Mouse (Mus musculus): ENCODE measurements around the gene Zfp503.

Gene Zfp503

GRCm38 (mm10) chr14:21967375-21968010 is 21.9 kb downstream of the Zfp503 start:
- DNase-seq, result no peak

- no peak for DNase-seq
These were observed 23.1 kb downstream of the Zfp503 start for GRCm38 (mm10) chr14:21966276-21966675.

DNA sequence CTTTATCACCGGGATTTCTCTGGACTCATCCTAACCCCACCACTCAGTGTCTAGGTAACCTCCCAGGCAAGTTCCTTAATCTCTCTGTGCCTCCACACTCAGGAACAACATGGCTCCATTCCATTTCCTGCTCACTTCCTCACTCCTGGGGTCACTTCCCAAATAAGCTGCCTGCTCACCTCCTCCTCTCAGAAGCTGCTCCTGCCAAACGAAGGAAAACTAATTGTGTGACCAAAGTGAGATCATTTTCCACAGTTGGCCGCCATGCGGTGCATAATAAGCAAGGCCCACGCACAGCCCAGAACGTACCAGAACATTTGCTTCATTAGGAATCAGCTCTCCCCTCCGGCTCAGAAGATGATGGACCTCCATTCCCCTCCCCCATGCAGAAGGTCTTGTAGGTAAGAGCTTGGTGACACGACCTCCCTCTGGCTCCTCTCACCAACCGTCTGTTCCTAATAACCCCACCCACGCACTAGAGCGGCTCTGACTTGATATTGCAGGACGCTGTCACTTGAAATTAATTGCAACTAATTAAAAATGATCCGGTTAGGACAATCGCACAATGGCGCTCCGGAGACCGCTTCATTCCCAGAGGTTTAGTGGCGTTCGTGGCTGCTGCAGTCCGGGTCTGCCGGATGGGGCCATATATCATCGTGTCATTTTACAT is 26.9 kb downstream of the Zfp503 start:
- no peak for DNase-seq

- no peak for DNase-seq
These were observed 30.2 kb downstream of the Zfp503 start for GRCm38 (mm10) chr14:21959243-21959642.

GRCm38 (mm10) chr14:21958643-21959042 is 30.8 kb downstream of the Zfp503 start:
- DNase-seq, result no peak

- DNase-seq, result no peak
These were observed 36.9 kb downstream of the Zfp503 start for GRCm38 (mm10) chr14:21952541-21952940.

- DNase-seq, result no peak
These were observed 37.4 kb downstream of the Zfp503 start for GRCm38 (mm10) chr14:21951896-21952523.

DNA sequence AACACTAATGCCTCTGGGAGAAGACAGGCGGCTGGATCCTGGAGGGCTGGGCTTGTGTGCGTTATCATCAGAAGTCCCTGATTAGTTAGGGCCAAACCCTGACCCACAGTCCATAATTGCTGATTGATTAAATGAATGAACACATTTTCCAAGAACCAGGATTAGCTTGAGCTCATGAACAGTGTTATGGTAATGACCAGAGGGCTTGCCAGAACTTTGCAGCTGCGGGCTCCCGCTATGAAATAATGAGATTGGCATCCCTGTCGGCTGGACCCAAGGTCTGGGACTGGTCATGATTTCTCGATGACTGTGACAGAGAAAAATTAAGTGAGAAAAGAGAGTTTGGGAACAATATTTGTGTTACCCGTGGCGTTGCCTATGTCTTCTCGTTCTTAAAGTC is 44.5 kb downstream of the Zfp503 start:
- DNase-seq, result no peak

DNA sequence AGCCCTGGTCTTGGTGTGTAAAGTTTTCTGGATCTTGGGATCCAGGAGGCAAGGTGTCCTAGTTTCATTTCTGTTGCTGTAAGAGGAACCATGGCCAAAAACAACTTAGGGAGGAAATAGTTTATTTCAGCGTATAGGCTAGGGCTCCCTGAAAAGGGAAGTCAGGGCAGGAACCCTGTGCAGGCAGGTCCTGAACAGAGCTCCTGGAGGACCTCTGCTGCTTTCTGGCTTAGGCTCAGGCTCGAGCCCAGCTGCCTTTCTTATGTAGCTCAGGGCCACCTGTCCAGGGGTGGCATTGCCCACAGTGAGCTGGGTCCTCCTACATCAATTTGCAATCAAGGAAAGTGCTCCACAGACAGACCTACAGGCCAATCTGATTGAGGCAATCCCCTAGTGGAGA is 47.8 kb downstream of the Zfp503 start:
- no peak for DNase-seq

GRCm38 (mm10) chr14:21937116-21937515 is 52.3 kb downstream of the Zfp503 start:
- DNase-seq, result no peak

DNA sequence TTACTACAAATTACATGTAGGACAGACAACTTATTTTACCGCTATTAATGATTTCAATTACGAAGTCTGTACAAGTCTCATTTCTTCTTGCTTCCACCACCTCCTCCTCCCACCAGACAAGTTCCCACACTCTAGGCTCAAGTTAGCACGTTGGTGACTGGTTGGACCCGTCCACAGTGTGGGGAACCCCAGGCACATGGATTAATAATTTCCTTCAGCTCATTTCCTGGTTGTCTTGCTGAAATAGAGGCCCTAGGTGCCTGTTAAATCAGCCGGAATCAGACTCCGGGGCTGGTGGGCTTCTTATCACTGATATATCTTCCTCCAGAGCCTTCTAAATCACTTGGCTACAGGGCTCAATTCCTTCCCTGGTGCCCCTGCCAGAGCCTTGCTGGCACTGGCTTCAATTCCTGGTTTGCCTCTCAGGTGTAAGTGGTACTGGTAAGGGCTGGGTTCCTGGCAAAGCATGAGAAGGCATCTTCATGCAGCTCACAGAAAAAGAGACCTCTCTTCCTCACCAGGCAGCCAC is 53.2 kb downstream of the Zfp503 start:
- no peak for DNase-seq

Measured in B cell, adult 2 months (primary cell).